Mouse (Mus musculus): ENCODE data around the gene Rbfox2. TPM values are rescaled to one million over a fixed set of nuclear protein-coding genes. Genes with fewer than 3 reads are reported as not detected.

Gene Rbfox2
- polyA plus RNA-seq, 1 experiment from 2014 or later: 54.6 TPM

DNA sequence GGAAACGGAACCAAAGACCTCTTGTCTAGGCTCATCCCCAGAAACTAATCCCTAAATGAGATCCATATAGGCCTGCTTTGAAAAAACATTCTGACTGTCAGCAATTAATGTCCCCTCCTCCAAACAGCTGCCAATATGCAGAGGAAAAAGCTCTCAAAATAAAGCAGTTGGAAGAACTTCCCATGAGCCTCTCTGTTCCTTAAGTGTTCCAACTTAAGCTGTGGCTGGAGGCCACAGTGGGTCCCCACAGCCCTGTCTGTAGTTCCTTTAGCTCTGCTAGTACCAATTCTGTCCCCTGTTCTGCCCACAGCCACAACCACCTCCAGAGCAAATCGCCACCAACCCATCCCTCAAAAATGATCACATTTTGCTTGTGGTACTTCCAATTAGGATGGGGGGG, 10.2 kb downstream of the Rbfox2 start:
- peaks cover 37% of the 10 kb centered on the region for H3K4me1 ChIP-seq (replicated peaks)
- no peak overlapping the region for H3K4me3 ChIP-seq
- H3K27me3 ChIP-seq: no peaks in the 10 kb centered on the region
- no peak for ATAC-seq (replicated peaks; ENCODE audit: insufficient number of reproducible peaks, insufficient read depth, low FRiP score, low read depth)
- 88% methylated on average over 2 of the region's 2 CpGs for WGBS
- no peak overlapping the region for H3K9ac ChIP-seq
- H3K27ac ChIP-seq: no peak overlapping the region
- no peak overlapping the region for H3K4me2 ChIP-seq
- H3K36me3 ChIP-seq: no peaks in the 10 kb centered on the region
- H3K9me3 ChIP-seq (replicated peaks): no peaks in the 10 kb centered on the region

DNA sequence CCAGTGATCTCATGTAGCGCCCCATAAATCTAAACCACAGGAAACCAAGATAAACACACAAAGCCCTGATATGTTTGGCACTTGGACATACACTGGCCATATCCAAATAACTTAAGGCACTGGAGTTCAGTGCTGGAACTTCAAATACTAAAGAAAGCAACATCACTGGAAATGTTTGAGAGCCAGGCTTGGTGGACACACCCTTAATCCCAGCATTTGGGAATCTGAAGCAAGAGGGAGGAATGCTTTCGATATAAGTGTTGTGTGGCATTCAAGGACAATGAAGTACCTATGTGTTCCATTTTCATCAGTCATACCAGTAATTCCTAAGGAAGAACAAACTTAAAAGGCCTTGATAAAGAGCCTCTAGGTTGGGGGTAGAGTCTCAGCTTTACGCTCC, 13.3 kb downstream of the Rbfox2 start:
- ATAC-seq (replicated peaks; ENCODE audit: insufficient number of reproducible peaks, insufficient read depth, low FRiP score, low read depth): no peak
- Histone ChIP-seq H3K4me3 (no peak overlapping the region), H3K4me1 (replicated peaks) (peaks cover 13% of the 10 kb centered on the region; the same call in 1 of the 2 replicates), H3K27ac (no peak overlapping the region), H3K27me3 (no peaks in the 10 kb centered on the region), H3K4me2 (no peak overlapping the region), H3K9ac (no peak overlapping the region), H3K36me3 (no peaks in the 10 kb centered on the region), H3K9me3 (replicated peaks) (no peaks in the 10 kb centered on the region)
- 72% methylated on average over 3 of the region's 3 CpGs for WGBS

DNA sequence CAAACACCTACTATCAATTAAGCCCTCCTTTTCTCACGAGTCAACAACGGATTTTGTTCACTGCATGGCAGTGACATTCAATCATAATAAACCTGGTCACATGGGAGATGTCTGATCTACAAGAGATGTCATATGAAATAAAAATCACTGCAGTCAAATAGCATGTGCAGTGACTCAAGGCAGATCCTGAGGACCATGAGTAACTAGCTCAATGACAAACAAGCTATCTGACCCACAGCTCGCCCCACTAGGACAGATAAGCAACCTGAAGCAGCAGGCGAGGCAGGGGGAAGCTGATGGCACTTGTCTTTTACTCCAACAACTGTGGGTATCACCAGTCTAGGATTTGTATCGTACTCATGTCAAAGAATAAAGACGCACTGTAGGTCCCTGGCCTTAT, 14.4 kb downstream of the Rbfox2 start:
- H3K9ac ChIP-seq: no peak overlapping the region
- no peak overlapping the region for H3K4me2 ChIP-seq
- ATAC-seq (replicated peaks; ENCODE audit: insufficient number of reproducible peaks, insufficient read depth, low FRiP score, low read depth): no peak
- H3K27me3 ChIP-seq: no peaks in the 10 kb centered on the region
- H3K36me3 ChIP-seq: no peaks in the 10 kb centered on the region
- H3K9me3 ChIP-seq (replicated peaks): no peaks in the 10 kb centered on the region
- no peak overlapping the region for H3K27ac ChIP-seq
- no peak overlapping the region for H3K4me3 ChIP-seq
- peaks cover 13% of the 10 kb centered on the region; the same call in 1 of the 2 replicates for H3K4me1 ChIP-seq (replicated peaks)
- 47% methylated on average over 6 of the region's 6 CpGs for WGBS

DNA sequence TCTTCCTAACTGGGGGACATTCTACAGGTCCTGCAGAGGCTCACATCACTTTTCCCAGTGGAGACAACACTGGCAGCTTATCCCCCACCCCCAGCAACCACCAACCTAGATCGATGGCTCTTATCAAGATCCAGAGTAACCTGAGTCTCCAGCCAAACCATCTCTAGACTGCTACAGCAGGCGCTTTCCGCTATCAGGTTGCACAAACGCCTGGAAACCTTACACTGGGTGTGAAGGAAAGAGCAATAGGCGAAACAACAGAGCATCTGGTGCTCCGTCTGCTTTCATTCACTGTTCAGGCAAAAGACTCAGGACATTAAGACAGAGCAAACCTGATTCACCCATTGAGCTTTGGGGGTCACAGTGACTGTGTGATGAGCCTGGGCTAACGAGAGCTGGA, 15.3 kb downstream of the Rbfox2 start:
- Histone ChIP-seq H3K4me3 (no peak overlapping the region), H3K9me3 (replicated peaks) (no peaks in the 10 kb centered on the region), H3K4me2 (no peak overlapping the region), H3K27ac (no peak overlapping the region), H3K27me3 (no peaks in the 10 kb centered on the region), H3K4me1 (replicated peaks) (peaks cover 13% of the 10 kb centered on the region; the same call in 1 of the 2 replicates), H3K9ac (no peak overlapping the region), H3K36me3 (no peaks in the 10 kb centered on the region)
- no peak for ATAC-seq (replicated peaks; ENCODE audit: insufficient number of reproducible peaks, insufficient read depth, low FRiP score, low read depth)
- 42% methylated on average over 7 of the region's 7 CpGs for WGBS

- no peak overlapping the region for H3K9ac ChIP-seq
- H3K27ac ChIP-seq: no peak overlapping the region
- WGBS: 64% methylated on average over 2 of the region's 2 CpGs
- H3K4me2 ChIP-seq: no peak overlapping the region
- no peaks in the 10 kb centered on the region for H3K27me3 ChIP-seq
- H3K4me3 ChIP-seq: no peak overlapping the region
- H3K36me3 ChIP-seq: no peaks in the 10 kb centered on the region
- ATAC-seq (replicated peaks; ENCODE audit: insufficient number of reproducible peaks, insufficient read depth, low FRiP score, low read depth): no peak
- no peaks in the 10 kb centered on the region for H3K9me3 ChIP-seq (replicated peaks)
- peaks cover 13% of the 10 kb centered on the region; the same call in 1 of the 2 replicates for H3K4me1 ChIP-seq (replicated peaks)
Observed at GRCm38 (mm10) chr15:77290352-77290751, 16.5 kb downstream of the Rbfox2 start.

DNA sequence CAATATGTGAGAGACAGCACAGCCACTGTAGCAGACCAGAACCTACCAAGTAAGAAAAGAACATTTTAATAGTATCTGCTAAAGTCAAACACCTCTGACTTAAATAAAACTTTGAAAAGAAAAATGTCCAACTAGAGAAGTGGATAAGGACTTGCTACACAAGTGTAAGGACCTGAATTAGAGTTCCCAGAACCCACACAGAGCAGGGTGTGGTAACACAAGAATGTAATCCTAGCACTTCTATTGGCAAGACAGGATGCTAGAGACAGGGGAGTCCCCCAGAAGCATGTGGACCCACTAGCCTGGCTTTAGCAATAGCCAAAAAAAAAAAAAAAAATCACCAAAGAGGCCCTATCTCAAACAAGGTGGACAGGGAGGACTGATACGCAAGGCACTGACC, 26.7 kb downstream of the Rbfox2 start:
- Histone ChIP-seq H3K9ac (no peak overlapping the region), H3K4me1 (replicated peaks) (peaks cover 2% of the 10 kb centered on the region), H3K36me3 (no peaks in the 10 kb centered on the region), H3K9me3 (replicated peaks) (no peaks in the 10 kb centered on the region), H3K27ac (no peak overlapping the region), H3K4me3 (no peak overlapping the region), H3K4me2 (no peak overlapping the region), H3K27me3 (no peaks in the 10 kb centered on the region)
- WGBS: 84% methylated on average over 1 of the region's 1 CpGs
- no peak for ATAC-seq (replicated peaks; ENCODE audit: insufficient number of reproducible peaks, insufficient read depth, low FRiP score, low read depth)

DNA sequence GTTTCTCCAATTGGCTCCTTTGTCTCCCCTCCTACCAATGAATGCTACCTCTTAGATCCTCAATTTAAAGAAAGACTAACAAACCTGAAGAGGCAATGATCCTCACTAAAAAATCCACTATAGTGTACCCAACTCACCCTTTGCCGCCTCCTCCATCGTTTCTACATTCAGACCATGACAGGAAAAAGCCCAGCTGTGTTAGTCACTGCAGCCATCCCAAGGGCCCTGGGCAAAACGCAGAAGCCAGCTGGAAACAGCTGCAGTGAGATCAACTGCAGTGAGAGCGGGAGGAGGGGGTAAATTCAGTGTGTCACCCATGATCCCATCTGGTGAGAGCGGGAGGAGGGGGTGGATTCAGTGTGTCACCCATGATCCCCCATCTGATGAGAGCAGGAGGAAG, 28.0 kb downstream of the Rbfox2 start:
- Histone ChIP-seq H3K4me1 (replicated peaks) (peaks cover 2% of the 10 kb centered on the region), H3K27ac (no peak overlapping the region), H3K4me2 (no peak overlapping the region), H3K9me3 (replicated peaks) (no peaks in the 10 kb centered on the region), H3K4me3 (no peak overlapping the region), H3K9ac (no peak overlapping the region), H3K27me3 (no peaks in the 10 kb centered on the region), H3K36me3 (no peaks in the 10 kb centered on the region)
- ATAC-seq (replicated peaks; ENCODE audit: insufficient number of reproducible peaks, insufficient read depth, low FRiP score, low read depth): no peak
- 57% methylated on average over 5 of the region's 5 CpGs for WGBS

GRCm38 (mm10) chr15:77276838-77277725, 29.7 kb downstream of the Rbfox2 start:
- Histone ChIP-seq H3K4me1 (replicated peaks) (peaks cover 2% of the 10 kb centered on the region), H3K4me3 (no peak overlapping the region), H3K9ac (no peak overlapping the region), H3K9me3 (replicated peaks) (no peaks in the 10 kb centered on the region), H3K4me2 (no peak overlapping the region), H3K27ac (no peak overlapping the region), H3K36me3 (no peaks in the 10 kb centered on the region), H3K27me3 (no peaks in the 10 kb centered on the region)
- WGBS: 39% methylated on average over 3 of the region's 3 CpGs
- no peak for ATAC-seq (replicated peaks; ENCODE audit: insufficient number of reproducible peaks, insufficient read depth, low FRiP score, low read depth)

- Histone ChIP-seq H3K36me3 (no peaks in the 10 kb centered on the region), H3K27ac (no peak overlapping the region), H3K9ac (no peak overlapping the region), H3K4me3 (no peak overlapping the region), H3K4me2 (no peak overlapping the region), H3K4me1 (replicated peaks) (peaks cover 2% of the 10 kb centered on the region), H3K9me3 (replicated peaks) (no peaks in the 10 kb centered on the region), H3K27me3 (no peaks in the 10 kb centered on the region)
- WGBS: 61% methylated on average over 1 of the region's 1 CpGs
- ATAC-seq (replicated peaks; ENCODE audit: insufficient number of reproducible peaks, insufficient read depth, low FRiP score, low read depth): no peak
Observed at GRCm38 (mm10) chr15:77276300-77276699, 30.5 kb downstream of the Rbfox2 start.

GRCm38 (mm10) chr15:77275572-77275971, 31.2 kb downstream of the Rbfox2 start:
- no peak for ATAC-seq (replicated peaks; ENCODE audit: insufficient number of reproducible peaks, insufficient read depth, low FRiP score, low read depth)
- H3K27ac ChIP-seq: no peak overlapping the region
- H3K27me3 ChIP-seq: no peaks in the 10 kb centered on the region
- H3K4me2 ChIP-seq: no peak overlapping the region
- 72% methylated on average over 2 of the region's 2 CpGs for WGBS
- H3K9me3 ChIP-seq (replicated peaks): no peaks in the 10 kb centered on the region
- H3K36me3 ChIP-seq: no peaks in the 10 kb centered on the region
- H3K4me3 ChIP-seq: no peak overlapping the region
- H3K9ac ChIP-seq: no peak overlapping the region
- peaks cover 2% of the 10 kb centered on the region for H3K4me1 ChIP-seq (replicated peaks)

- H3K4me1 ChIP-seq (replicated peaks): peaks cover 2% of the 10 kb centered on the region
- WGBS: 87% methylated on average over 6 of the region's 6 CpGs
Observed at GRCm38 (mm10) chr15:77273947-77274346, 32.9 kb downstream of the Rbfox2 start.

DNA sequence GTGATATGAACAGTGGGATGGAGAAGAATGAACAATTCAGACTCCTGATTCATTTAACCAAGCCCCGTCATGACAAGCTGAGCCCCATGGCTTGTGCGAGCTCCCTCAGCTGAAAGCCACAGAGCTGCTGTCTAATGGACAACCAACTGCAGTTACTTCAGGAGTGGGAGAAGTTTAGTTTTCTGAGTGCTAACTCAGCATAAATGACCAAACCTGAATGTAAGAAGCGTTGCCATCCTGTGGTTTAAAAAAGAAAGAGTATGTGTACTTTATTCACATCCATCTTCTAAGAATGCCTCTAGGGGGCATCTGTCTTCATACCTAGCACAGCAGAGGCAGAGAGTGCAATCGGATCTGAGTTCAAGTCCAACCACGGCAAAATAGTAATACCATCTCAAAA, 35.5 kb downstream of the Rbfox2 start:
- Histone ChIP-seq H3K4me2 (no peak overlapping the region), H3K27ac (no peak overlapping the region), H3K9me3 (replicated peaks) (no peaks in the 10 kb centered on the region), H3K9ac (no peak overlapping the region), H3K4me3 (no peak overlapping the region), H3K4me1 (replicated peaks) (peaks cover 16% of the 10 kb centered on the region), H3K36me3 (no peaks in the 10 kb centered on the region), H3K27me3 (no peaks in the 10 kb centered on the region)
- no peak for ATAC-seq (replicated peaks; ENCODE audit: insufficient number of reproducible peaks, insufficient read depth, low FRiP score, low read depth)
- 91% methylated on average over 5 of the region's 5 CpGs for WGBS

More at GRCm38 (mm10) chr15:77273947-77274346, 32.9 kb downstream of the Rbfox2 start:
- Histone ChIP-seq H3K36me3 (no peaks in the 10 kb centered on the region), H3K27me3 (no peaks in the 10 kb centered on the region), H3K4me3 (no peak overlapping the region), H3K9ac (no peak overlapping the region), H3K4me2 (no peak overlapping the region), H3K27ac (no peak overlapping the region), H3K9me3 (replicated peaks) (no peaks in the 10 kb centered on the region)
- no peak for ATAC-seq (replicated peaks; ENCODE audit: insufficient number of reproducible peaks, insufficient read depth, low FRiP score, low read depth)

Measured in heart, embryonic 15.5 days (tissue).